In the genomic region with DNA sequence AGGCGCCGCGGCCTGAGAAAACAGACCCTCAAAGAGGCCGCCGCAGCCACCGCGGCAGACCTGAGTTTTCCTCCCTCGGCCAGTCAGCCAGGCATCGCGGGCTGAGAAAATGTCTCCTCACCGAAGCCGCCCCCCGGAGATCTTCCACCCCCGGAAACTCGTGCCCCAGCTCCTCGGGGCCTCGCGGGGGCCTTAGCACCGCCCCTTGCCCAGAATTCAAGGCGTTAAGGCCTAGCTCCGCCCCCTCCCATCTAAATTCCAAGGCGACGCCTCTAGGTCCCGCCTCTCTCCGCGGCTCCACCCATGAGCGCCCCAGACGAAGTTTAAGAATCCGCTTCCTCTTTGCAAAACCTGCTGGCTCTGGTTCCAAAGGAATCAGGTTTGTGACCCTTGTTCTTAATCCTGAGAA, we compare ENCODE assay signal across 8 mouse cellular contexts. TPM values are rescaled to one million over a fixed set of nuclear protein-coding genes. Genes with fewer than 3 reads are reported as not detected.
DNase-seq lines count a peak whose midpoint lies in the region; ATAC-seq lines count a peak whose summit lies in the region.

A gene (minus strand): TSS at position 195 of the 409 bp plus-strand sequence.

- H3K4me1 ChIP-seq in embryonic facial prominence, embryonic 12.5 days = no peaks in the 10 kb centered on the region
- 0 out of 2 replicates have a peak, but pooled peaks cover 6% of the 10 kb centered on the region for H3K4me1 ChIP-seq in limb, embryonic 13.5 days
- H3K4me1 ChIP-seq in midbrain, embryonic 16.5 days (ENCODE audit: control insufficient read depth, insufficient read depth, low read length) = peaks cover 5% of the 10 kb centered on the region

- DNase-seq in 3134 (ENCODE audit: extremely low read depth, insufficient read length, low spot score) = peak; percentile 89
- peak; percentile 83 for DNase-seq in adrenal gland, postnatal 25 days
- DNase-seq in heart, adult 11 months = peak; percentile 99
- DNase-seq in kidney, adult 18-20 months = peak; percentile 82
- peak; percentile 52 to 91 for DNase-seq in spleen, postnatal 10 days (ENCODE audit: low spot score in 2 of 2)

- H3K27me3 ChIP-seq in embryonic facial prominence, embryonic 12.5 days = no peaks in the 10 kb centered on the region
- H3K27me3 ChIP-seq in limb, embryonic 13.5 days = peaks cover 18% of the 10 kb centered on the region; the same call in 1 of the 2 replicates
- no peaks in the 10 kb centered on the region for H3K27me3 ChIP-seq in midbrain, embryonic 16.5 days (ENCODE audit: control insufficient read depth, insufficient read depth, low read depth, low read length)

- peak within 1 kb of the TSS; percentile 98 for H3K27ac ChIP-seq in embryonic facial prominence, embryonic 12.5 days
- peak within 1 kb of the TSS; percentile 98 for H3K27ac ChIP-seq in limb, embryonic 13.5 days
- peak within 1 kb of the TSS; percentile 91 for H3K27ac ChIP-seq in midbrain, embryonic 16.5 days (ENCODE audit: low read length)

- WGBS in embryonic facial prominence, embryonic 12.5 days = 7% methylated on average over 18 of the region's 29 CpGs
- WGBS in limb, embryonic 13.5 days = 5% methylated on average over 26 of the region's 29 CpGs
- WGBS in midbrain, embryonic 16.5 days = 12% methylated on average over 28 of the region's 29 CpGs

- peak within 1 kb of the TSS; percentile 53 for H3K4me2 ChIP-seq in embryonic facial prominence, embryonic 12.5 days (replicated peaks)
- peak within 1 kb of the TSS; percentile 65 for H3K4me2 ChIP-seq in limb, embryonic 13.5 days (replicated peaks)
- peak within 1 kb of the TSS; percentile 62 for H3K4me2 ChIP-seq in midbrain, embryonic 16.5 days (ENCODE audit: low read length)

- 0 out of 2 replicates have a peak, but pooled peaks cover 3% of the 10 kb centered on the region for H3K36me3 ChIP-seq in embryonic facial prominence, embryonic 12.5 days
- peaks cover 11% of the 10 kb centered on the region for H3K36me3 ChIP-seq in limb, embryonic 13.5 days
- H3K36me3 ChIP-seq in midbrain, embryonic 16.5 days (ENCODE audit: control insufficient read depth, insufficient read depth, low read length) = no peaks in the 10 kb centered on the region

- H3K4me3 ChIP-seq in embryonic facial prominence, embryonic 12.5 days = peak within 1 kb of the TSS; percentile 57
- H3K4me3 ChIP-seq in limb, embryonic 13.5 days = peak within 1 kb of the TSS; percentile 60
- H3K4me3 ChIP-seq in midbrain, embryonic 16.5 days (ENCODE audit: low read depth, low read length) = peak within 1 kb of the TSS; percentile 58

- no peaks in the 10 kb centered on the region for H3K9me3 ChIP-seq in embryonic facial prominence, embryonic 12.5 days
- H3K9me3 ChIP-seq in limb, embryonic 13.5 days = no peaks in the 10 kb centered on the region
- H3K9me3 ChIP-seq in midbrain, embryonic 16.5 days (replicated peaks; ENCODE audit: control insufficient read depth, low read length, poor library complexity, severe bottlenecking) = no peaks in the 10 kb centered on the region

- ATAC-seq in embryonic facial prominence, embryonic 12.5 days (ENCODE audit: insufficient number of reproducible peaks, insufficient read depth, low FRiP score, low TSS enrichment) = peak; percentile 89
- peak; percentile 96 for ATAC-seq in limb, embryonic 13.5 days (ENCODE audit: low FRiP score, low read depth)
- ATAC-seq in midbrain, embryonic 16.5 days = peak; percentile 98

- peak within 1 kb of the TSS; percentile 65 for H3K9ac ChIP-seq in embryonic facial prominence, embryonic 12.5 days
- H3K9ac ChIP-seq in limb, embryonic 13.5 days = peak within 1 kb of the TSS; percentile 78
- peak within 1 kb of the TSS; percentile 76 for H3K9ac ChIP-seq in midbrain, embryonic 16.5 days (ENCODE audit: low read depth, low read length)

RNA-seq across cellular contexts. Expression of the gene that starts here (rescaled TPM):
- 26.7 and 36.2 TPM in 2 replicates for total RNA-seq in adrenal gland, postnatal 25 days (2021)
- polyA plus RNA-seq in embryonic facial prominence, embryonic 12.5 days (2016; fragmentation: Nextera tagmentation; extraction: Ambion mirVana) = 82.9 and 86.8 TPM in 2 replicates
- 66.5 and 75.1 TPM in 2 replicates for polyA plus RNA-seq in limb, embryonic 13.5 days (2015; fragmentation: Nextera tagmentation; extraction: Ambion mirVana)
- 53.9 and 54.1 TPM in 2 replicates for polyA plus RNA-seq in midbrain, embryonic 16.5 days (2015; fragmentation: Nextera tagmentation; extraction: Ambion mirVana)

Comparison
In these comparisons a context has a peak if more than half of its experiments do, and no peak if none do; other contexts are left out.
1. Peak in every context shown above with its lines: DNase-seq, ATAC-seq, H3K4me3 ChIP-seq and H3K27ac ChIP-seq.